Mouse (Mus musculus) v-Abl transformed pro-B cells (cell line): ENCODE results near the gene Usp2.

Source experiments
- in situ Hi-C, 2 experiments: fragments of 400-800 bp; cut with MboI; formaldehyde crosslinking; loops; one replicate each; pipeline ENCODE4 v1.15.1; 2025; ENCODE audit not compliant: unreplicated experiment in 2 of 2

The Usp2 gene

GRCm38 (mm10) chr9:44134851-44135730, 68.3 kb downstream of the Usp2 start:
- in situ Hi-C loops: no loop called here

GRCm38 (mm10) chr9:44135731-44136411, 69.0 kb downstream of the Usp2 start:
- in situ Hi-C loops: no loop called here

- in situ Hi-C loops: no loop called here
These were observed 71.0 kb downstream of the Usp2 start for GRCm38 (mm10) chr9:44137846-44138245.

- in situ Hi-C loops: no loop called here
These were observed 75.1 kb downstream of the Usp2 start for GRCm38 (mm10) chr9:44141951-44142350.

GRCm38 (mm10) chr9:44143421-44143820, 76.6 kb downstream of the Usp2 start:
- in situ Hi-C loops: no loop called here

- in situ Hi-C loops: no loop called here
These were observed 77.3 kb downstream of the Usp2 start for GRCm38 (mm10) chr9:44144023-44144717.

GRCm38 (mm10) chr9:44144718-44145060, 77.9 kb downstream of the Usp2 start:
- in situ Hi-C loops: no loop called here
